Mouse (Mus musculus) layer of hippocampus, adult 2 months (tissue): Measurements from ENCODE around the gene Kctd2. TPM values are rescaled to one million over a fixed set of nuclear protein-coding genes. Genes with fewer than 3 reads are reported as not detected.
"Not testable (repeated sequence)": the region's sequence is repeated elsewhere in the genome, so short reads cannot be mapped to it uniquely, and the experiment has no call there.

Experiments
- DNase-seq, 2 experiments: peaks; one replicate each; pipeline ENCODE4 v3.0.0; 2022; ENCODE audit warnings: low spot score in 2 of 2
- H3K27ac ChIP-seq: fragments of 200-600 bp; 2 replicates; pipeline ENCODE4 v1.8.1; 2022
- H3K4me3 ChIP-seq: fragments of 200-600 bp; 2 replicates; pipeline ENCODE4 v1.8.1; 2022; ENCODE audit warnings: mild to moderate bottlenecking
- CTCF ChIP-seq: fragments of 200-600 bp; conservative IDR thresholded peaks from 2 replicates; pipeline ENCODE4 v1.8.1; 2022; ENCODE audit warnings: antibody characterized with exemption, mild to moderate bottlenecking, moderate library complexity
- microRNA-seq, 2 experiments: library from miRNA; unstranded; fragments of <30 nt; microRNA quantifications; one replicate each; pipeline ENCODE4 v1.2.0; 2021
- total RNA-seq, 2 experiments: library from RNA; stranded (reverse); gene quantifications; 2 replicates each; pipeline ENCODE4 v1.2.3; 2021

Gene Kctd2
- total RNA-seq, 2 experiments from 2014 or later: 74.5 to 74.6 TPM

- DNase-seq: peak; percentile 94 to 96
- Histone ChIP-seq H3K4me3 (peak within 1 kb of the TSS; percentile 94), H3K27ac (peak within 1 kb of the TSS; percentile 96)
- no peak for TF ChIP-seq CTCF
These were observed 55.3 kb downstream of the Kctd2 start, which contains the start of gene Armc7 for GRCm38 (mm10) chr11:115475025-115475757. TSS of gene Armc7 (plus strand) at chr11:115475667.

- peak overlapping the region; percentile 94 for H3K4me3 ChIP-seq
- DNase-seq: no peak
- no peak for TF ChIP-seq CTCF
- peak overlapping the region; percentile 96; the same call in 1 of the 2 replicates for H3K27ac ChIP-seq
These were observed 55.9 kb downstream of the Kctd2 start for GRCm38 (mm10) chr11:115475758-115476237.

GRCm38 (mm10) chr11:115476630-115477029 lies 56.7 kb downstream of the Kctd2 start:
- not testable (repeated sequence) for DNase-seq, H3K27ac ChIP-seq
- H3K4me3 ChIP-seq: peak overlapping the region; percentile 94; the same call in 1 of the 2 replicates

- DNase-seq, H3K4me3 ChIP-seq, H3K27ac ChIP-seq: not testable (repeated sequence)
These were observed 57.5 kb downstream of the Kctd2 start for GRCm38 (mm10) chr11:115477388-115477787.

GRCm38 (mm10) chr11:115478296-115478938 lies 58.5 kb downstream of the Kctd2 start:
- TF ChIP-seq CTCF: no peak
- DNase-seq: no peak
- Histone ChIP-seq H3K4me3 (no peak overlapping the region), H3K27ac (no peak overlapping the region)

Small RNAs within 50 kb of the gene (microRNA-seq; reads per million reads assigned to microRNA genes)
- 0 reads per million in 2 experiments for gene Mir3968

Other genes with a start within 250 kb of the Kctd2 start
- 10 to 100 TPM; 18.1 to 20.1 TPM for gene Tmem104, start 232.6 kb upstream of the Kctd2 start, total RNA-seq
- 10 to 100 TPM; 20.5 to 20.6 TPM for gene Nat9, start 232.3 kb upstream of the Kctd2 start, total RNA-seq
- 10 to 100 TPM; 47.4 to 47.5 TPM for gene Grin2c, start 152.9 kb upstream of the Kctd2 start, total RNA-seq
- 10 to 100 TPM; 22.4 to 22.5 TPM for gene Fdxr, start 143.1 kb upstream of the Kctd2 start, total RNA-seq
- 10 to 100 TPM; 13.2 to 15.1 TPM for gene Fads6, start 122.5 kb upstream of the Kctd2 start, total RNA-seq
- gene Otop2, start 113.0 kb upstream of the Kctd2 start, total RNA-seq: under 1 TPM; 0.51 to 0.59 TPM
- under 1 TPM; 0.37 to 0.64 TPM for gene Ush1g, start 98.1 kb upstream of the Kctd2 start, total RNA-seq
- under 1 TPM in 1 of 2 experiments, not detected in 1; 0.20 TPM for gene Otop3, start 85.4 kb upstream of the Kctd2 start, total RNA-seq
- 100 to 1,000 TPM; 110 to 119 TPM for gene Hid1, start 52.4 kb upstream of the Kctd2 start, total RNA-seq
- gene Cdr2l, start 38.2 kb upstream of the Kctd2 start, total RNA-seq: 10 to 100 TPM; 21.9 to 26.1 TPM
- 100 to 1,000 TPM; 100 to 105 TPM for gene Mrpl58, start 16.4 kb upstream of the Kctd2 start, total RNA-seq
- 100 to 1,000 TPM; 467 to 494 TPM for gene Atp5h, start 166 bp upstream of the Kctd2 start, total RNA-seq
- gene Trim80, start 20.4 kb downstream of the Kctd2 start, total RNA-seq: not detected
- gene Slc16a5, start 42.3 kb downstream of the Kctd2 start, total RNA-seq: not detected
- 10 to 100 TPM; 10.4 to 10.9 TPM for gene Armc7, start 55.5 kb downstream of the Kctd2 start, total RNA-seq
- gene Nt5c, start 71.7 kb downstream of the Kctd2 start, total RNA-seq: 10 to 100 TPM; 64.3 to 65.5 TPM
- 100 to 1,000 TPM; 140 to 142 TPM for gene Jpt1, start 94.3 kb downstream of the Kctd2 start, total RNA-seq
- 100 to 1,000 TPM; 318 to 328 TPM for gene Sumo2, start 116.1 kb downstream of the Kctd2 start, total RNA-seq
- gene Nup85, start 144.3 kb downstream of the Kctd2 start, total RNA-seq: 10 to 100 TPM; 48.7 to 49.3 TPM
- gene Mrps7, start 183.8 kb downstream of the Kctd2 start, total RNA-seq: 10 to 100 TPM; 50.4 to 50.8 TPM
- 10 to 100 TPM; 67.9 to 91.9 TPM for gene Gga3, start 183.9 kb downstream of the Kctd2 start, total RNA-seq
- 10 to 100 TPM; 19.5 to 22.5 TPM for gene Mif4gd, start 192.8 kb downstream of the Kctd2 start, total RNA-seq
- 10 to 100 TPM; 60.4 to 66.6 TPM for gene Slc25a19, start 208.2 kb downstream of the Kctd2 start, total RNA-seq